Mouse (Mus musculus) heart, embryonic 10.5 days (tissue): ENCODE data around the gene Dusp6. TPM values are rescaled to one million over a fixed set of nuclear protein-coding genes. Genes with fewer than 3 reads are reported as not detected.

ENCODE experiments used
- polyA plus RNA-seq: library from polyadenylated mRNA; unstranded; fragments of >200 nt; fragmentation: Nextera tagmentation; extraction: Ambion mirVana; gene quantifications from 2 replicates; pipeline ENCODE4 v1.2.1, GENCODE M21; 2016

The Dusp6 gene
- polyA plus RNA-seq, 1 experiment from 2014 or later: 65.3 TPM

Other genes starting within 250 kb of the Dusp6 start
- gene Poc1b, start 156.2 kb upstream of the Dusp6 start, polyA plus RNA-seq: 12.0 and 16.2 TPM in 2 replicates
- 6.6 TPM in 2 replicates for gene Galnt4, start 155.1 kb upstream of the Dusp6 start, polyA plus RNA-seq
- gene Phxr2, start 136.9 kb upstream of the Dusp6 start, polyA plus RNA-seq: not detected in 2 replicates